Mouse (Mus musculus): ENCODE measurements around the gene Ephx4. TPM values are rescaled to one million over a fixed set of nuclear protein-coding genes. Genes with fewer than 3 reads are reported as not detected.

Gene Ephx4
- polyA plus RNA-seq (2015; fragmentation: Nextera tagmentation; extraction: Ambion mirVana): 0.16 and 0.40 TPM in 2 replicates

GRCm38 (mm10) chr5:107402436-107402835 lies at the start of gene Ephx4:
Gene Ephx4, plus strand, starts transcription at chr5:107402736.

GRCm38 (mm10) chr5:107431249-107431648 lies 28.7 kb downstream of the Ephx4 start, which contains the start of gene Lpcat2b:
Gene Lpcat2b, plus strand, starts transcription at chr5:107431549.

GRCm38 (mm10) chr5:107437464-107438281 lies 35.1 kb downstream of the Ephx4 start, which contains the start of gene Btbd8:
Gene Btbd8, plus strand, starts transcription at chr5:107437997.

Other genes starting within 250 kb of the Ephx4 start
- gene Tgfbr3, start 113.1 kb upstream of the Ephx4 start, polyA plus RNA-seq (2015; fragmentation: Nextera tagmentation; extraction: Ambion mirVana): 16.0 and 21.0 TPM in 2 replicates
- gene Brdt, start 71.6 kb upstream of the Ephx4 start, polyA plus RNA-seq (2015; fragmentation: Nextera tagmentation; extraction: Ambion mirVana): 0.97 and 1.1 TPM in 2 replicates
- not detected in 2 replicates for gene Lpcat2b, start 28.8 kb downstream of the Ephx4 start, polyA plus RNA-seq (2015; fragmentation: Nextera tagmentation; extraction: Ambion mirVana)
- 2.3 and 2.5 TPM in 2 replicates for gene Btbd8, start 35.3 kb downstream of the Ephx4 start, polyA plus RNA-seq (2015; fragmentation: Nextera tagmentation; extraction: Ambion mirVana)
- gene Gm42669, start 104.9 kb downstream of the Ephx4 start, polyA plus RNA-seq (2015; fragmentation: Nextera tagmentation; extraction: Ambion mirVana): 0.19 and 0.23 TPM in 2 replicates
- gene 1700028K03Rik, start 132.0 kb downstream of the Ephx4 start, polyA plus RNA-seq (2015; fragmentation: Nextera tagmentation; extraction: Ambion mirVana): 0.06 TPM in 2 replicates
- gene Rpap2, start 194.6 kb downstream of the Ephx4 start, polyA plus RNA-seq (2015; fragmentation: Nextera tagmentation; extraction: Ambion mirVana): 9.7 and 9.8 TPM in 2 replicates
- 11.7 and 12.2 TPM in 2 replicates for gene Glmn, start 195.2 kb downstream of the Ephx4 start, polyA plus RNA-seq (2015; fragmentation: Nextera tagmentation; extraction: Ambion mirVana)